Mouse (Mus musculus): ENCODE data around the gene Tmem60. TPM values are rescaled to one million over a fixed set of nuclear protein-coding genes. Genes with fewer than 3 reads are reported as not detected.

Gene Tmem60
- polyA plus RNA-seq, 1 experiment from 2014 or later, result 50.9 TPM

- no peak overlapping the region for H3K9ac ChIP-seq
- 74% methylated on average over 11 of the region's 11 CpGs for WGBS
- no peaks in the 10 kb centered on the region for H3K9me3 ChIP-seq
- H3K4me2 ChIP-seq (replicated peaks), result no peak overlapping the region
- no peaks in the 10 kb centered on the region for H3K36me3 ChIP-seq
- H3K4me1 ChIP-seq, result no peaks in the 10 kb centered on the region
- H3K4me3 ChIP-seq, result no peak overlapping the region
- ATAC-seq (ENCODE audit: insufficient number of reproducible peaks, insufficient read depth, low FRiP score, low TSS enrichment), result no peak
- H3K27ac ChIP-seq, result no peak overlapping the region
- no peaks in the 10 kb centered on the region for H3K27me3 ChIP-seq
Observed at GRCm38 (mm10) chr5:20913372-20914275, 31.6 kb downstream of the Tmem60 start.

GRCm38 (mm10) chr5:20918967-20919366 is 37.0 kb downstream of the Tmem60 start:
- WGBS, result 96% methylated on average over 4 of the region's 4 CpGs
- no peak overlapping the region for H3K27ac ChIP-seq
- no peak overlapping the region for H3K9ac ChIP-seq
- no peaks in the 10 kb centered on the region for H3K9me3 ChIP-seq
- no peak for ATAC-seq (ENCODE audit: insufficient number of reproducible peaks, insufficient read depth, low FRiP score, low TSS enrichment)
- H3K36me3 ChIP-seq, result no peaks in the 10 kb centered on the region
- no peaks in the 10 kb centered on the region for H3K4me1 ChIP-seq
- no peaks in the 10 kb centered on the region for H3K27me3 ChIP-seq
- H3K4me3 ChIP-seq, result no peak overlapping the region
- H3K4me2 ChIP-seq (replicated peaks), result no peak overlapping the region

GRCm38 (mm10) chr5:20919566-20919965 is 37.6 kb downstream of the Tmem60 start:
- no peak for ATAC-seq (ENCODE audit: insufficient number of reproducible peaks, insufficient read depth, low FRiP score, low TSS enrichment)
- no peak overlapping the region for H3K9ac ChIP-seq

GRCm38 (mm10) chr5:20924608-20925007 is 42.6 kb downstream of the Tmem60 start:
- Histone ChIP-seq H3K4me2 (replicated peaks) (no peak overlapping the region), H3K9me3 (no peaks in the 10 kb centered on the region), H3K27ac (no peak overlapping the region), H3K36me3 (no peaks in the 10 kb centered on the region), H3K27me3 (no peaks in the 10 kb centered on the region), H3K4me3 (no peak overlapping the region), H3K4me1 (no peaks in the 10 kb centered on the region), H3K9ac (no peak overlapping the region)
- ATAC-seq (ENCODE audit: insufficient number of reproducible peaks, insufficient read depth, low FRiP score, low TSS enrichment), result no peak
- 71% methylated on average over 3 of the region's 3 CpGs for WGBS

More at GRCm38 (mm10) chr5:20919566-20919965, 37.6 kb downstream of the Tmem60 start:
- 97% methylated on average over 9 of the region's 9 CpGs for WGBS
- Histone ChIP-seq H3K27ac (no peak overlapping the region), H3K36me3 (no peaks in the 10 kb centered on the region), H3K4me1 (no peaks in the 10 kb centered on the region), H3K4me2 (replicated peaks) (no peak overlapping the region), H3K4me3 (no peak overlapping the region), H3K9me3 (no peaks in the 10 kb centered on the region), H3K27me3 (no peaks in the 10 kb centered on the region)

GRCm38 (mm10) chr5:20925451-20925850 is 43.5 kb downstream of the Tmem60 start:
- no peak overlapping the region for H3K4me2 ChIP-seq (replicated peaks)
- WGBS, result 82% methylated on average over 3 of the region's 3 CpGs
- H3K9ac ChIP-seq, result no peak overlapping the region
- H3K27ac ChIP-seq, result no peak overlapping the region
- ATAC-seq (ENCODE audit: insufficient number of reproducible peaks, insufficient read depth, low FRiP score, low TSS enrichment), result no peak
- H3K4me3 ChIP-seq, result no peak overlapping the region
- no peaks in the 10 kb centered on the region for H3K27me3 ChIP-seq
- H3K36me3 ChIP-seq, result no peaks in the 10 kb centered on the region
- H3K4me1 ChIP-seq, result 0 out of 2 replicates have a peak, but pooled peaks cover 4% of the 10 kb centered on the region
- H3K9me3 ChIP-seq, result no peaks in the 10 kb centered on the region

- Histone ChIP-seq H3K36me3 (no peaks in the 10 kb centered on the region), H3K27ac (no peak overlapping the region), H3K4me2 (replicated peaks) (no peak overlapping the region), H3K9me3 (no peaks in the 10 kb centered on the region), H3K4me3 (no peak overlapping the region), H3K27me3 (no peaks in the 10 kb centered on the region), H3K4me1 (0 out of 2 replicates have a peak, but pooled peaks cover 4% of the 10 kb centered on the region), H3K9ac (no peak overlapping the region)
- WGBS, result 59% methylated on average over 6 of the region's 6 CpGs
- ATAC-seq (ENCODE audit: insufficient number of reproducible peaks, insufficient read depth, low FRiP score, low TSS enrichment), result no peak
Observed at GRCm38 (mm10) chr5:20929669-20930151, 47.7 kb downstream of the Tmem60 start.

GRCm38 (mm10) chr5:20930430-20930829 is 48.4 kb downstream of the Tmem60 start:
- 0 out of 2 replicates have a peak, but pooled peaks cover 4% of the 10 kb centered on the region for H3K4me1 ChIP-seq
- H3K4me2 ChIP-seq (replicated peaks), result no peak overlapping the region
- H3K27ac ChIP-seq, result no peak overlapping the region
- no peaks in the 10 kb centered on the region for H3K36me3 ChIP-seq
- H3K9ac ChIP-seq, result no peak overlapping the region
- H3K9me3 ChIP-seq, result no peaks in the 10 kb centered on the region
- H3K27me3 ChIP-seq, result no peaks in the 10 kb centered on the region
- H3K4me3 ChIP-seq, result no peak overlapping the region
- ATAC-seq (ENCODE audit: insufficient number of reproducible peaks, insufficient read depth, low FRiP score, low TSS enrichment), result no peak

GRCm38 (mm10) chr5:20931300-20931699 is 49.3 kb downstream of the Tmem60 start:
- Histone ChIP-seq H3K4me1 (0 out of 2 replicates have a peak, but pooled peaks cover 4% of the 10 kb centered on the region), H3K9ac (no peak overlapping the region), H3K9me3 (no peaks in the 10 kb centered on the region), H3K27me3 (no peaks in the 10 kb centered on the region), H3K4me2 (replicated peaks) (no peak overlapping the region), H3K36me3 (no peaks in the 10 kb centered on the region), H3K27ac (no peak overlapping the region), H3K4me3 (no peak overlapping the region)
- ATAC-seq (ENCODE audit: insufficient number of reproducible peaks, insufficient read depth, low FRiP score, low TSS enrichment), result no peak
- WGBS, result 78% methylated on average over 3 of the region's 3 CpGs

GRCm38 (mm10) chr5:20932585-20932984 is 50.6 kb downstream of the Tmem60 start:
- WGBS, result 88% methylated on average over 3 of the region's 3 CpGs
- ATAC-seq (ENCODE audit: insufficient number of reproducible peaks, insufficient read depth, low FRiP score, low TSS enrichment), result no peak
- Histone ChIP-seq H3K27ac (no peak overlapping the region), H3K4me1 (0 out of 2 replicates have a peak, but pooled peaks cover 4% of the 10 kb centered on the region), H3K4me3 (no peak overlapping the region), H3K9ac (no peak overlapping the region), H3K4me2 (replicated peaks) (no peak overlapping the region), H3K36me3 (no peaks in the 10 kb centered on the region), H3K27me3 (no peaks in the 10 kb centered on the region), H3K9me3 (no peaks in the 10 kb centered on the region)

- Histone ChIP-seq H3K4me2 (replicated peaks) (no peak overlapping the region), H3K9me3 (no peaks in the 10 kb centered on the region), H3K9ac (no peak overlapping the region), H3K27me3 (no peaks in the 10 kb centered on the region), H3K27ac (no peak overlapping the region), H3K36me3 (no peaks in the 10 kb centered on the region), H3K4me1 (0 out of 2 replicates have a peak, but pooled peaks cover 6% of the 10 kb centered on the region), H3K4me3 (no peak overlapping the region)
- no peak for ATAC-seq (ENCODE audit: insufficient number of reproducible peaks, insufficient read depth, low FRiP score, low TSS enrichment)
- 80% methylated on average over 5 of the region's 5 CpGs for WGBS
Observed at GRCm38 (mm10) chr5:20935934-20936333, 53.9 kb downstream of the Tmem60 start.

All from embryonic facial prominence, embryonic 12.5 days (tissue).